ENCODE assay signal across 9 mouse cellular contexts in genomic region chr8:54153240-54153639, GRCm38 (mm10).
A peak's percentile ranks its signal among the peaks of the same experiment; 100 is the strongest.
DNase-seq lines count a peak whose midpoint lies in the region; ATAC-seq and TF ChIP-seq lines count a peak whose summit lies in the region.
"Had no signal": no experiment of that assay in that cellular context is flagged by ENCODE, and none has a peak within 500 bp of the region (broad histone marks: within the 10 kb centered on the region; RNA-seq: fewer than 3 reads in every experiment).

No protein-coding gene starts in this region.

- no peaks in the 10 kb centered on the region for H3K27me3 ChIP-seq in liver, adult 2 months (ENCODE audit: control insufficient read depth, insufficient read depth, low read length)
- no peaks in the 10 kb centered on the region for H3K27me3 ChIP-seq in liver, embryonic 11.5 days (replicated peaks; ENCODE audit: control insufficient read depth, insufficient read depth, low read length)
- H3K27me3 ChIP-seq in Patski, result no peaks in the 10 kb centered on the region
- H3K27me3 ChIP-seq in midbrain, postnatal 0 days (ENCODE audit: insufficient read depth, low read length), result no peaks in the 10 kb centered on the region

- TF ChIP-seq CTCF in liver, adult 2 months (IDR thresholded peaks at IDR 0.05; ENCODE audit: low read depth, low read length), result peak; percentile 65; the same call in 1 of the 2 replicates
- TF ChIP-seq CTCF in Patski (IDR thresholded peaks at IDR 0.05), result peak; percentile 83
- peak; percentile 59 for TF ChIP-seq CTCF in midbrain, postnatal 0 days (IDR thresholded peaks at IDR 0.05)

- no peak overlapping the region for H3K4me2 ChIP-seq in liver, embryonic 11.5 days
- H3K4me2 ChIP-seq in midbrain, postnatal 0 days (ENCODE audit: low read depth, low read length, poor library complexity, severe bottlenecking), result no peak overlapping the region

- H3K79me2 ChIP-seq in liver, adult 2 months (ENCODE audit: control insufficient read depth, insufficient read depth, low read length), result no peaks in the 10 kb centered on the region; the same call in 1 of the 2 replicates

- no peak overlapping the region for H3K27ac ChIP-seq in liver, adult 2 months (replicated peaks; ENCODE audit: insufficient read depth, low read depth, low read length)
- H3K27ac ChIP-seq in liver, embryonic 11.5 days (ENCODE audit: low read depth, low read length), result no peak overlapping the region
- no peak overlapping the region for H3K27ac ChIP-seq in midbrain, postnatal 0 days (ENCODE audit: low read depth, low read length)

- CTCF ChIA-PET in Patski (lab: Charles Lee), result interaction anchor here (0.7 to 1.6 kb wide), 2 partner anchors 13 to 281 kb away, joined by 3 to 5 read pairs; no protein-coding TSS in a partner anchor

- POLR2A ChIA-PET in Patski (lab: Charles Lee), result no interaction called here

- no peak for TF ChIP-seq POLR2A in liver, adult 2 months (IDR thresholded peaks at IDR 0.05; ENCODE audit: extremely low read depth, insufficient read depth, low read length)

- H3K36me3 ChIP-seq in liver, adult 2 months (ENCODE audit: control insufficient read depth, insufficient read depth, low read length), result no peaks in the 10 kb centered on the region
- no peaks in the 10 kb centered on the region for H3K36me3 ChIP-seq in liver, embryonic 11.5 days (ENCODE audit: control insufficient read depth, insufficient read depth, low read length)
- no peaks in the 10 kb centered on the region for H3K36me3 ChIP-seq in midbrain, postnatal 0 days (ENCODE audit: insufficient read depth, low read length)

- H3K4me3 ChIP-seq in liver, adult 2 months (ENCODE audit: insufficient read depth, low read depth, low read length), result no peak overlapping the region
- no peak overlapping the region for H3K4me3 ChIP-seq in liver, embryonic 11.5 days (ENCODE audit: low read depth, low read length)
- no peak overlapping the region for H3K4me3 ChIP-seq in midbrain, postnatal 0 days (ENCODE audit: low read depth, low read length)
- H3K4me3 ChIP-seq: erythroblast, embryonic 14.5 days had no signal

- WGBS in liver, adult 2 months, result 28% methylated on average over 4 of the region's 4 CpGs
- 55% methylated on average over 4 of the region's 4 CpGs for WGBS in liver, embryonic 11.5 days
- WGBS in midbrain, postnatal 0 days, result 54% methylated on average over 4 of the region's 4 CpGs

- H3K9ac ChIP-seq in liver, adult 2 months (ENCODE audit: low read depth, low read length), result no peak overlapping the region
- no peak overlapping the region for H3K9ac ChIP-seq in liver, embryonic 11.5 days (ENCODE audit: low read depth, low read length)
- H3K9ac ChIP-seq in midbrain, postnatal 0 days (replicated peaks; ENCODE audit: low read length, poor library complexity, severe bottlenecking), result no peak overlapping the region

- ATAC-seq in liver, embryonic 11.5 days (replicated peaks; ENCODE audit: low FRiP score), result no peak
- ATAC-seq in Patski, result no peak
- ATAC-seq in midbrain, postnatal 0 days (ENCODE audit: low FRiP score), result no peak
- no peak; the same call in 1 of the 2 replicates for ATAC-seq in megakaryocyte-erythroid progenitor cell, adult 5-6 weeks (replicated peaks; ENCODE audit: low FRiP score, low TSS enrichment, poor library complexity, severe bottlenecking)

- peak; percentile 50 for DNase-seq in liver, adult 2 months (ENCODE audit: extremely low read depth, low read depth, low spot score)
- no peak for DNase-seq in liver, embryonic 11.5 days (ENCODE audit: low spot score)
- DNase-seq in Patski (ENCODE audit: low read depth, low spot score), result peak; percentile 4
- DNase-seq in cerebellum, adult 18-20 months, result peak; percentile 5 to 33
- peak; percentile 16 to 37 for DNase-seq in gastrocnemius, postnatal 4 days (ENCODE audit: low spot score in 2 of 2)
- DNase-seq in layer of hippocampus, postnatal 25 days (ENCODE audit: extremely low spot score in 1 of 2, low spot score in 1 of 2), result peak; percentile 30 to 75
- peak; percentile 42 for DNase-seq in midbrain, postnatal 0 days (ENCODE audit: low spot score)

- H3K4me1 ChIP-seq in liver, adult 2 months (ENCODE audit: control insufficient read depth, insufficient read depth, low read length), result no peaks in the 10 kb centered on the region
- no peaks in the 10 kb centered on the region for H3K4me1 ChIP-seq in liver, embryonic 11.5 days (replicated peaks; ENCODE audit: control insufficient read depth, insufficient read depth, low read length)
- no peaks in the 10 kb centered on the region for H3K4me1 ChIP-seq in midbrain, postnatal 0 days (ENCODE audit: insufficient read depth, low read length)

- in situ Hi-C loops in Patski (cut with MboI; ENCODE audit: low pct_unique_long_range_greater_than_20kb), result loop anchor here (10.0 kb wide), 2 partner anchors 288 to 342 kb away; no protein-coding TSS in a partner anchor

- H3K9me3 ChIP-seq in liver, embryonic 11.5 days (ENCODE audit: control insufficient read depth, low read length), result no peaks in the 10 kb centered on the region
- no peaks in the 10 kb centered on the region for H3K9me3 ChIP-seq in midbrain, postnatal 0 days (ENCODE audit: low read length)
